Mouse (Mus musculus) liver, postnatal 0 days (tissue): ENCODE results near the gene Nfkbib.

Source experiments
- CTCF ChIP-seq: sonication (generic); IDR thresholded peaks from 2 replicates; pipeline ENCODE4 v1.5.1; 2016; ENCODE audit warnings: antibody characterized with exemption, low read depth
- EP300 ChIP-seq: IDR thresholded peaks from 2 replicates; pipeline ENCODE4 v1.6.1; 2016; ENCODE audit warnings: antibody characterized with exemption, low read depth, mild to moderate bottlenecking

- TF ChIP-seq CTCF (no peak), EP300 (no peak)
Measured at GRCm38 (mm10) chr7:28740949-28741348, 26.4 kb downstream of the Nfkbib start.
